Mouse (Mus musculus) urinary bladder, postnatal 25 days (tissue): Measurements from ENCODE around the gene Dcakd.
A peak's percentile ranks its signal among the peaks of the same experiment; 100 is the strongest.

Source experiments
- DNase-seq: peaks from one replicate; pipeline ENCODE4 v3.0.0; 2022; ENCODE audit warnings: low spot score

Dcakd gene

DNA sequence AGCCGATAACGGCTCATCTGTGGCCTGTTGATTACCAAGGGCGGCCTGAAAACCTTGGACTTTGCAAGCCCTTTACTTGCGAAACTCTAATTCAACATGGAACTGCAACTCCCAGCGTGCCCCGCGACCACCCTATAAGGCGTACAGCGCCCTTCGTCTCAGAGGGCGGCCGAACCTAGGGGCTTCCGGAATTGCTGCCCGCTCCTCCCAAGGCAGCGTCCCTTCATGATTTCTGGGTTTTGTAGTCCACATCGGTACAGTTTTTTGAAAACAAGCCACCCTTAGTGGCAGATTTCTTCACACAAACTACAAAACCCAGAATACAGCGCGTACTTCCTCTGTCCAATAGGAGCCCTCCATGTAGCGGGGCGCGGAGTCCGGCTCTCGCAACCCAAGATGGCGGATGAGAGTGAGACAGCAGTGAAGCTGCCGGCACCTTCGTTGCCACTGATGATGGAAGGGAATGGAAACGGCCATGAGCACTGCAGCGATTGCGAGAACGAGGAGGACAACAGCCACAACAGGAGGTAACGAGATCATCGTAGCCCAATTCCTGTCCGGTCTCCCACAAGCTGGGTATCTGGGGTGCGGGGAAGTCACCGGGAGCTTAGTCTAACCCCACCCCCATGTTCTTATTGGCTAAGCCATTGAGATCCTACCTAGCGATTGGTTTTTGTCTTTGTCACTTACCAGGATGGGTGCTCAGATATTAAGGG, at the start of gene Dcakd, which contains the start of gene Nmt1:
Gene Dcakd (minus strand): TSS at position 158 of the 716 bp plus-strand sequence.
Gene Nmt1 (plus strand): TSS at position 15 of the 716 bp plus-strand sequence.
- DNase-seq, result peak; percentile 80

DNA sequence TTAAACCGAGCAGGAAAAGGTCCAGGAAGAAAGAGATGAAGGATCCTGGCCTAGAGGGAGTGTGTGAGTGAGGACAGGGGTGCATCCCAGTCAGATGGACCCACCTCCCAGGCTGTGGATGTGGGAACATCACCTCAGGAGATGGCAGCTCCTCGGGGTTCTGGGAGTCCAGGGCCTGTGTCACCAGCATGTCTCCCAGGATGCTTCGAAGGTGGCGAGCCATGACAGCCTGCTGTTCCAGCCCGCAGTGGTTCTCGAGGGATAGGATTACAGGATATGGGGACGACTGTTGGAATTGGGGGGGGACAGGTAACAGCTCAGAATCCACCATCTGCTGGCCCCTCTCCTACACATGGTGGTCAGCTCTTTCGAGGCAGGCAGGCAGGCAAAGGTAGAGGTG, 48.4 kb upstream of the Dcakd start:
- DNase-seq, result no peak

DNA sequence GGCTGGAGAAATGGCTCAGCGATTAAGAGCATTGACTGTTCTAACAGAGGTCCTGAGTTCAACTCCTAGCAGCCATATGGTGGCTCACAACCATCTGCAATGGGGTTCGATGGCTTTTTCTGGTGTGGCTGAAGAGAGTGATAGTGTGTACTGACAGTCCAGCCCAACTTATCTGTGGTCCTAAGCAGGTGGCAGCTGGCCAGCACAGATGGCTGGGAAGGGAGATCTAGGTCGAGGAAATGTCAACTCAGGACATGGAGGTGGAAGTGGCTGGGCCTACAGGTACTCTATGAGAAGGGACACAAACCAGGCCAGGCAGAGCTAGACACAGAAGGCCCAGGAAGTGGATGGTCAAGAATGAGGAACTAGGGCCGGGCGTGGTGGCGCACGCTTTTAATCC, 47.9 kb upstream of the Dcakd start:
- no peak for DNase-seq

DNA sequence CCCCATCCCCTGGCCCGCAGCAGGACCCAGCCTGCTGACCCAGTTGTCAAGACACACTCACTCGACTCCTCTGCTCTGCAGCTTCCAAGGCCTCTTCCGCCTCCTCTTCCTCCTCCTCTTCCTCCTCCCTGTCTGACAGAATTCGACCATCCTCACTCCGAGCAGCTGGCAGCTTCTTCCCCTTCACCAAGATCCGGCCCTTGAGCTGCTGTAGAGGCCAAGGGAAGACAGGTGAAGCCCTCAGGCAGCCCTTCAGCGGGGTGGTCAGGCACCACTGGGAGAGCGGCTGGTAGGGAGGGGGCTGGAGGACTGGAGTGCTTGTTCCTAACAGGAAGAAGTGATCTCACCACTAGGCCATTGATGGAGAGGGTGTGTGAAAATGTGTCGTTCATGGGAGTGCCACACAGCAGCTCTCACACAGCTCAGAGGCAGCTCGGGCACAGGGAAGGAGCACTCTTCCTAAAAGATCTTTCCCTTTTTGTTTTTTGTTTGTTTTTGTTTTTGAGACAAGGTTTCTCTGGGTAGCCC, 46.7 kb upstream of the Dcakd start:
- DNase-seq, result no peak

DNA sequence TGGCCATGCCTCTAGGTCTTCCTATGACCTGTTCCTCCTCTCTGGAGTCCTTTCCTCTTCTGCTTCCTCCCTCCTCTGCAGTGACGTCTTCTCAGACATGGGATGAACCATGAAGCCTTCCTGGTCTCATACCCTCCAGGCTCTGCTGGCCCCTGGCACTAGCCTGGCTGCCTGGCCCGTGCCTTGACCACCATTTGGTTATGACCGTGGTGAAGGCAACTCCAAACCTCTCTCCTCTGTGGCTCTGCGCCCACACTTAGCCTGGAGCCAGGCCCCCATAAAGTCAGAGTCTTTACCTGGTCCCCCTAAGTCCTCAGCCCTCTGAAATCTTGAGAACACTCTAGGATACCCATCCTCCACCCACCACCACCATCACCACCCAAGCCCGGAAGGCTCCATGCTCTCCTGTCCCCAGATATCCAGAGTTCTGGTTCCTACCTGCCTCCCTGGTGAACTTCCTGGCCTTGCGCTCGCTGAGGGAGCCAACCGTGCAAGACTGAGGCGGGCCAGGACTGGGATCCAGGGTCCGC, 46.1 kb upstream of the Dcakd start:
- no peak for DNase-seq

DNA sequence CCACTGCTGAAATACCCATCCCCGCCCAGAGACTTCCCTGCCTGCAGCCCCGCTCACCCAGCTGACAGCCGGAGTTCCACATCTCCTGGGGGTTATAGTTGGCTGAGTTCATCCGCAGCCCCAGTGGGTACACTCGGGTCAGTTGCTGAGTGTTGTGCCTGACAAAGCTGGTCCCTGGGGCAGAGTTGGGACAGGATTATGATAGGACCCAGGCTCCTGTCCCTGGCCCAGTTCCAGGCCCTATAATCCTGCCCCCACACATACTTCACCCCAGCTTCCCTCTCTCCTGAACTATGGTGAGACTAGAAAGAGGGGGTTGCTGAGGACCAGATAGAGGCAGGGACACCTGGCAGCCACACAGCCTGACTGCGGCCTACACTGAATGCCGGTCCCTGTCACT, 45.5 kb upstream of the Dcakd start:
- no peak for DNase-seq

DNA sequence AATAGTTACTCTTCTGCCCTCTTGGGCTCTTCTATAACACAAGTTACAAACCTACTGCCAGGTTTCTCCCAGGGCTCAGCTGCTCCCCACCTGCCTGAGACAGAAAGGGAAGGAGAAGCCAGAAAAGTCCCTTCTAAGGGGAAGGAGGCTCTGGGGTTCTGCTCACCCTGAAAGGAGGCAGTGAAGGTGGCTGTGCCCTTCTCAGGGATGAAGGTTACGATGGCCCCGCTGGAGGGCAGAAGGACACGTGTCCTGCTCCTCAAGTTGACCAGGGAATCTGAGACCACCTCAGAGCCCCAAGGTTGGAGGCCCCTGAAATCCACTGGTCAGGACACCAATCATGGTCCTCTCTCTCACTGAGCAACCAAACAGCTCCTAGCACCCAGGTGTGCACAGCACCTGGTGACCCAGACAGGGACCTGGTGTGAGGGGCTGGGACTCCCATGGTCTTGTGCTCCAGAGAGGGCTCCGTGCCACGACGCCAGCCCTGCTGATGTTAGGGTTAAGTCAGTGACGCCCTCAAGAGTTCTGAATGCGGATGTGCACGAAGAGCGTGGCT, 42.3 kb upstream of the Dcakd start:
- no peak for DNase-seq

DNA sequence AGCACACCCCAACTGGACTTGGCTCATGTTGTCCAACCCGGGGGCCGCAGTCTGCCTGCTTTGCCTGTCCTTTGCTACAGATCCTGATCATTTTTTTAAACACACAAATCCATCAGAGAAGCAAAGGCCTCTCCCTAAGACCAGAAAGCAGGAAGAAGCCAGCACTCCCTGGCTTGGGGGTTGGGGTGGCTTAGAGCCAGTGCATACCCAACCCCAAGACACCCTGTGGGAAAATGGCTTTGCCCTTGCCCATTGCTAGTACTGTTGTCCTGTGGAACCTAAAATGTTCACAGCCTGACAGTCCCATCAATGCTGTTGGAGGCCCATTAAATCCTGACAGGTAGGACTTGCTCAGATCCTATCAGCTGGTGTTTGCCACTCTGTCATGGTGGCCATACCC, 41.6 kb upstream of the Dcakd start:
- DNase-seq, result no peak

DNA sequence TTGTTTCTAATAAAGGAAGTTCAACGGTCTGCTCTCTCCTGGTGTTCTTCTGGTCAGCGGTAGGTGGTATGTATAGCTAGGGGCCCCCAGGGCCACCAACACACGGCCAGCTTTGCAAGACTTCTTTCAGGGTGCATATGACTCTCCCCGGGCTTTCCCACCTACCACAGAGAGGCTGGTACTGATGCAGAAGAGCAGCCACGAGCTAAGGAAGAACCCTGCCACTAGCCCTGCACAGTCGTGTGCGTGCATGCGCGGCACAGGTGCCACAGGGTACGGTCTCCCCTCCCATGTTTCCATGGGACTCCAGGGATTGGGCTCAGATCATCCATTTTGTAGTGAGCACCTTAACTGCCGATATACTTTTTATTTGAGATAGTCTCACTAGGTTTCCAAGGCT, 40.8 kb upstream of the Dcakd start:
- DNase-seq, result no peak

DNA sequence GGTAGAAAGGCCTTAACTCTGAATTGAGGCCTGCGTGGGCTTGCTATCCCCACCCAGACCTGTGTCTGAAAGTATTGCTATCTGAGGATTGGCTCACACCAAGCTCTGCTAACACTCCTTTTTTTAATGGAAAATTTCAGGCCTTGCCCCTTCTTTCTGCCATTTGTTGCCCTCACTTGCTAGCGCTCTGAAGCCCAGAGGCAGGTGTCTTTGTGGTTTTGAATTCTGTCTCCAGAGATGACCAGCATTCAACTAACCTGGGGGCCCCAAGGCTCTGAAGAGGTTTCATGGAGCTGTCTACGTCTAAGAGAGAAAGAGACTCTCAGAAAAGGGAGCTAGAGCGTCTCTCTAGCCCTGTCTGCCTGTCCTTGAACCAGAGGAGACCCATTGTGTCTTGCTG, 40.1 kb upstream of the Dcakd start:
- DNase-seq, result no peak

DNA sequence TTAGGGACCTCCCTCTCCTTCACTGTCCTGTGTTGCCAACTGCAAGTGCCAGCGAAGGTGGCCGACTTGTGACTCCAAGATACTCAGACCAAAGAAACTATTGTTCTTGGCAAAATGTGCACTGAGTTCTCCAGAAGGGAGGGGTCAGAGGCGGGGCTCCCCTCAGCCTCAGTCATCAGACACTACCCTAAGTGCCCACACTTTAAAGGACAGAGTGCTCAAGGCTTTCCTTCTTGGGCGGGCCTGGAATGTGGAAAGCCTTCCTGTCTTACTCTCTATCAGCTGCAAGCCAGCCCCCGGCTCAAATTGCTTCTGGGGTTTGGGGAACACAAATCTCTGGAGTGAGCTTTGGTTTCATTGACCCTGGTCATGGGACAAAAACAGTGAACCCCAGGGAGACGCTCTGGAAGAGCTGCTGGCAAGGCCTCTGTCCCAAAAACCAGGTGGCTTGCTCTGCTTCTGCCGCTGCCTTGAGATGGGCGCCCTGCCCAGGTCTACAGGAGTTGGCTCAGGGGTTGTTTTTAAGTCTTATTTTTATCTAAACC, 39.4 kb upstream of the Dcakd start:
- DNase-seq, result no peak

DNA sequence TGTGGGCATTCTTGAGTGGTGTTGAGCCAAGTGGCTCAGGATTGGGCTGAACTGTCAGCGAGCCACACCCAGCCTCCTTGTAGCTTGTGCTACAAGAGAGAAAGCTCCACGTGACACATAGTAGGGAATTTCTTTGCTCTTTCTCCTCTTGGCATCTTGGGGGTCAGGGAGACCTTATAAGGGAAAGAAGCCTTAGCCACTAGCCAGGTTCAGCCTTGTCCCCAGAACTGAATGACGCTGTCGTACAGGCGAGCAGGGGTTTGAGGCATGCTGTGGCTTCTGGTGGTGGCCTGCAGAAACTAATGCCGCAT, 38.9 kb upstream of the Dcakd start:
- no peak for DNase-seq

DNA sequence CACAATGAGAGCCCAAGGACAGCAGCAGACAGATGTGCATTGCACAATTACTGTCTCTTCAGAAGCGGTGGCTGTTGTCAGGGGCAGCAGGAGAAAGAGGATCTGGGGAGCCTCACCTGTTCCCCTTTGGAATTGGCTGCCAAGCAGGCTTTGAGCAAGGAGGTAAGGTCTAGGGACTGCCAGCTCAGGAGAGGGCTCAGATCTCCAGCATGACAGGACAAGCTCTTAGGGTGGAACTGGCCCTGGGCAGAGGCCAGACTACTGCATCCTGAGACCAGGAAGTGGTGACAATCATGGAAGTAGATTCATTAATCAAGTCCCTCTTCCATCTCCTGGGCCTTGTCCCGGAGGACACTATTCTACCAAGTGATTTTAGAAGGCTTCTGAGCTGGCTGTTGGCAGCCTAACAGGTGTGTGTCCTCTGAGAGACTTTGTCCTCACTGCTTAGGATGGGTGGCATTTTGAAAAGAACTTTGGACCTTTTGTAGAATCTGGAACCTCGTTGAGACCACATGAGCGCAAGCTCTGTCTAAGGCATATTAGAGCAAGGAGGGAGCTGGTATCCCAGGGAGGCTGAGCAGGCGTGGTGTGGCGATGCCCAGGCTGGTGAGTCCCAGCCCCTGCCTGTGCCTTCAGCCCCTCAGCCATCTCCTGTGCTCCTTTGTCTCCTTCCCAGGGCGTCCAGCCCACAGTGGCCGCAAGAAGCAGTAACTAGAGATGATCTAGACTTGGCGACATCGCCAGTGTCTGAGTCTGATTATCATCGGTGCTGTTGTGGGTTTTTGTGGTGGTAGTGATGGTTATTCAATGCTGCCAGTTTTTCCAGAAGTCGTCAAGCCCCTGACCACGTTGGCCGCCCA, 38.3 kb upstream of the Dcakd start:
- no peak for DNase-seq

DNA sequence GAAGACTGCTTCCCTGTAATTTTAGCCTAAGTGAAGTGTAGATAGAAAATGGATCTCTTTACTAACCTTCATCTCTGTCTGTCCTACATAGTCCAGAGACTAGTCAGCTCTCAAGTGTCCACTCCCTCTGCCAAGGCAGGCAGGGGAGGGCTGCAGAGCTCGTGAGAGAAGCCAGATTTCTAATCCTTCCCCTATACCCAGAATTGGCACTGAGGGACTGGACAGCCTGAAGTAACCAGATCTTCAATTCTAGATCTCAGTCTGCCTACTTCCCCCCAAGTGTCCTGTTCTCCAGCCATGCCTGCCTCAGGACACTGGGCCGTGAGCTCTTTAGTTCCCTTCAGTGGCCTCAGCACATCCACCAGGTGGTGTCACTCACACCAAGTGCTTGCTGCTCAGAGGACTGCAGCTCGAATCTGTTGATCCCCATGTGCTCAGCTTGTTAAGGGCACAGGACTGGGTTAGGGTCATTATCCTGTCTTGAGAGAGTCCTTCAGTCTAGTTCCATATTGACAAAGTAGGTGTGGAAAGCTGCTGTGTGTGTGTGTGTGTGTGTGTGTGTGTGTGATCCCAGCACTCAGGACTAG, 30.5 kb upstream of the Dcakd start:
- no peak for DNase-seq

DNA sequence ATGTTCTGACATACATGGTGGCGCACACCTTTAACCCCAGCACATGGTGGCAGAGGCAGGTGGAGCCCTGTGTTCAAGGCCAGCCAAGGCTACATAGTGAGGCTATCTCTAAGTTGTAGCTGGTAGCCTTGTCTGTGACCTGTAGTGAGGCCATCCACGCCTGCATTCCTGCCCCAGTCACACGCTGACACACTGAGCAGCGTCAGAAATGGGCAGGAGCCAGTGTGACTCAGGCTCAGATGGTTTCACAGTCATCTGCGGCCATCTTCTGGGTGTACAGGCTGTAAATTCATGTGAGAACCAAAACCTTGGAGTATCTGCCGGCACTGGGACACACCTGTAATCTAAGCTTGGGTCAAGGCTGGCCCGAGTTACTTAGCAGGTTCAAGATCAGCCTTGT, 28.5 kb upstream of the Dcakd start:
- DNase-seq, result no peak

DNA sequence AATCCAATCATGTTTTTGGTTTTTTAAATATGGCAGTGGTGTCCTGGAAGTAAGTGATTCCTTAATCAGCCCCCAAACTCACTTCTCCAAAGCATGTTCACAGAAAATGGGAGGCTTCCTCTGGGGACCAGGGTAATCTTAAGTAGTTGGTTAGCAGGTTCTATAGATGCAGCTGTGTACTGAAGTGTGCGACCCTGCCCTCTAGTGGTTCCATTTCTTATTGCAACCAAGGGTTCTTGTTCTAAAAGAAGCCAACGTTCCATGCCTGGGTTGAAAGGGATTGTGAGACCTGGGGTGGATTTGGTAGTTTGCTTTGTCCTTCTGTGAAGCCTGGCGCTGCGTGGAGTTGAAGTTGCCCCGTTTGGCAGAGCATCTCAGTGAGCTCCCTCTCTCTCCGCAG, 26.7 kb upstream of the Dcakd start:
- peak; percentile 68 for DNase-seq

DNA sequence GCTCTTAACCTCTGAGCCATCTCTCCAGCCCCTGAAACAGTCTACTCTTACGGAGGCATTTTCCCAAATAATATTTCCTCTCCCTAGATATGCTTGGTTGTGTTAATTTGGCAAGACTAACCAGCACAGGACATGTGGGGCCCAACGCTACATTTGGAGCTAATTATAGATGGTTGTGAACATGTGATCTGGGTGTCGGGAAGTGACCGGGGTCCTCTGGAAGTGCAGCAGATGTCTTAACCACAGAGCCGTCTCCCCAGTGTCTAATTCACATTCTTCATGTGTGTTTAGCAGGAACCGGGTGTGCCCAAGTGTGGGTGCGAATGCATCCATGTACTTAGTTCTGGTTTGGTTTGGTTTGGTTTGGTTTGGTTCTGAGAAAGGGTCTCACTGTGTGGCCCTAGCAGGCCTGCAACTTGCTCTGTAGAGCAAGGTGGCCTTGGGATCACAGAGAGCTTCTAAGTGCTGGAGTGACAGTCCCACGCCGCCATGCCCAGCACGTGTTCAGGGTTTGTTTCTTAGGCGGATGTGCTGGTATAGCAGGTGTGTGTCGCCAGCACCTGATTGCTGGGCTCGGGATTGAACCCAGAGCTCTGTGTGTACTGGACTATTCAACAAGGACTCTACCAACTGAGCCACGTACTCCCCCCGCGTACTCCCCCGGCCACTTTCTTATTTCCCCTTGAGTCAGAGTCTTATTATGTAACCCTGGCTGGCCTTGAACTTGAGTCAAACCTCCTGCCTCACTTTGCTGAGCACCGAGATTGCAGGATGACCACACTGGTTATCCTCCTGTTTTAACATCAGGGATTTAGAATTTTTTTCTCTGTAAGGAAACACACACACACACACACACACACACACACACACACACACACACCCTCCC, 25.3 kb upstream of the Dcakd start:
- no peak for DNase-seq

DNA sequence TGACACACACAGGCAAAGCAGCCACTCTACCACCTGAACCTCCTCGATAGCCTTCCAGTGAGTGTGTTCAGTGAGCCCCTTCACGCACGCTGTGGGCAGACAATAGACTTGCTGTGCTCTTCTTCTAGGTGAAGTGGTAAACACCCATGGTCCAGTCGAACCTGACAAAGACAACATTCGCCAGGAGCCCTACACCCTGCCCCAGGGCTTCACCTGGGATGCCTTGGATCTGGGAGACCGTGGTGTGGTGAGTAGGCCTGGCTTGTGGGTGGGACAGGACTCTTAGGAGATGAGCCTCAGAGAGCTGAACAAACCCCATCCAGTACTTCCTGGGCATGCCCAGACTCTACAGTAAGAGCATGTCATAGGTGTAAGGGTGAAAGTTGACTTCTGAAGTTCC, 23.9 kb upstream of the Dcakd start:
- no peak for DNase-seq

DNA sequence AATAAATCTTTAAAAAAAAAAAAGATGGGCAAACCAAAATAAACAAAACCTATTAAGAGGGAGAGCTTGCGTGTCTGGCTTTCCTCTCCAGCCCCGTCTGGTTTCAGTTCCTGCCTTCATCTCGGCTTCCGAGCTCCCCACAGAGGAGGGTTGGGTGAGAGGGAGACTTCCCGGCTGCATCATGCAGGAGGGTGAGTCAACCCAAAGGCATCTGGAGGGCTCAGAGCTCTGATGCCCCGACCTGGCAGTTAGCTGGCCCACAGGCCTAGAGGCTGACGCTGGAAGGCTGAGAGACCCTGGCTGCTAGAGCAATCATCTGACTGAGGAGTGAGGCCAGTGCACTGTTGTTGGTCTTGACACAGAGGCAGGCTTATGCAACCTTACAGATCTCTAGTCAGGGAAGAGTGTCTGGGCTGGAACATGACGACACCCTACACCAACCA, 23.1 kb upstream of the Dcakd start:
- peak; percentile 54 for DNase-seq

DNA sequence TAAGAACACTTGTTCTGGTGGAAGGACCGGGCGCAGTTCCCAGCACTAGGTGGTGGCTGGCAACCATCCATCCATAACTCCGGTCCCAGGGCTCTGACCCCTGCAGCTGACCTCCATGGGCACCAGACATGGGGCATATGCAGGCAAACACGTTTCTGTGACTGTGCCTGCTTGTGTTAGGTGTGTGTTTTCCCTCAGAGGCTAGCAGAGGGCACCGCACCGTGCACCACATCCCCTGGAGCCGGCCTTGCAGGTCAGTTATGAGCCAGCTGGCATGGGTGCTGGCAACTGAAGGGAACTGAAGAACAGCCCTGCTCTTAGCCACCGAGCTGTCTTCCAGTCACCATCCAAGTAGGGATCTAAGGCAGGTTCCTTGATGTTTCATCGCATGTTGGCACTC, 22.0 kb upstream of the Dcakd start:
- DNase-seq, result no peak

DNA sequence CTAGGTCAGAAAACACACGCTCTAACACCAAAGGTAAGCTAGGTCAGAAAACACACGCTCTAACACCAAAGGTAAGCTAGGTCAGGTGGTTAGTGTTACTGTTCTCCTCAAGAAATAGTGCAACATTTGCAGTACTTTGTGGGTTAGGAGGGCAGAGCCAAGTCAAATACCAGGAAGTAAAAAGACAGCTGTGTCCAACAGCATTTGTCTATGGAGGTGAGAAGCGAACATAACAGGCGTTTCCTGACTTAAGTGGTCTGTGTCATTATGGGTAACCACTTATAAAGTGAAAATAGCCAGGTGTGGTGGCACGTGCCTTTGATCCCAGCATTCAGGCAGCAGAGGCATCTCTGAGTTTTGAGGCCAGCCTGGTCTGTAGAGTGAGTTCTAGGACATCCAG, 21.5 kb upstream of the Dcakd start:
- no peak for DNase-seq
